Mouse (Mus musculus): Measurements from ENCODE around the gene Gtf2ird2. TPM values are rescaled to one million over a fixed set of nuclear protein-coding genes. Genes with fewer than 3 reads are reported as not detected.

The Gtf2ird2 gene
- total RNA-seq, 2 experiments from 2014 or later = 15.4 to 17.6 TPM

DNA sequence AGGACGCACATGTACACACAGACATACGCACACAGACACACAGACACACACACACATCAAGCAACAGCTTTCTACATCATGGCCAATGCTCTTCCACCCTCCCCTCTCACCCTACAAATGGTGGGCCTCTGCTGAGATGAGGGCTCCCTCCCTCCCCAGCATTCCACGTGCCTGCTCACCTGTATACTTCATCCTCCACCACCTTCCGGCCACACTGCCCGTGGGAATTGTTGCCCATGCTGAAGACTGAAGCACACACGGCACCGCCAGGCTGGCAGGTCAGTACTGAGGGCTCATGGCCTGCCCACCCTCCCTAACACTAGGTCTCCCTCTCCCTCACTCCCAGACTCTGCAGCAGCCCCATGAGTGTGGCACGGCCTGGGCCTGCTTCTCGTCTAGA, 15.8 kb upstream of the Gtf2ird2 start:
- TF ChIP-seq CTCF (conservative IDR thresholded peaks at IDR 0.05) = no peak
- Histone ChIP-seq H3K27ac (no peak overlapping the region), H3K4me3 (no peak overlapping the region)
- DNase-seq (ENCODE audit: low spot score in 2 of 2) = no peak

DNA sequence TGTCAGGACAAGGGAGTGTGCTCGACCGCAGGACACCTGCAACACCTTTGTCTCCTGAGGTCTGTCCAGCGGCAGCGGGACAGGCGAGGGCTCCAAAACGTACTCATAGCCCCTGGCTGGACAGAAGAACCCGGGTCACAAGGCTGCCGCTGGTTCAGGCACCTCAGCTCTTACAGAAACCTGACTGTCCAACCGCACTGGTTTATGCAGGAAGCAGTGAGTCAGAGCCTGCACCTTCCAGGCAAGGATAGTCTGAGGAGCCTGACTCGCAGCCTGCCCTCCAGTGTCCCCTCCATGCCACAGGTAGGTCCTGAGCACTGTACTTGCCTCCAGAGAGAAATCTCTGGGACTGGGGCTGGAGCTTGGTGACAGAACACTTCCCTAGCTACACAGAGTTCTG, 14.6 kb upstream of the Gtf2ird2 start:
- DNase-seq (ENCODE audit: low spot score in 2 of 2) = no peak
- no peak overlapping the region for H3K4me3 ChIP-seq
- no peak overlapping the region for H3K27ac ChIP-seq
- no peak for TF ChIP-seq CTCF (conservative IDR thresholded peaks at IDR 0.05)

DNA sequence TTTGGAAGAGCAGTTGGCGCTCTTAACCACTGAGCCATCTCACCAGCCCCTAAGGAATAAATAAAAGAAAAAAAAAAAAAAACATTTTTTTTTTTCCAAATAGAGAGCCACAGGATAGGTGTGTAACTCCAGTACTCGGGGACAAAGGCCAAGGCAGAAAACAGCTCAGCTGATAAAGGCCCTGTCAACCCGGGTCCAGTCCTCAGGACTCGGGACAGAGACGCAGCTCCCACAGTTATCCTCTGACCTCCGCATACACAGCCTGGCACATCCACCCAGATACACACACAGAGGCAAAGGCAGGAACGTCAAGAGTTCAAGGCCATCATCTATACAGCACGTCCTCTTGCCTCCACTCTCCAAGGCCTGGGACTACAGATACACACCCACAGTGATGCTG, 13.7 kb upstream of the Gtf2ird2 start:
- Histone ChIP-seq H3K27ac (no peak overlapping the region), H3K4me3 (no peak overlapping the region)
- no peak for DNase-seq (ENCODE audit: low spot score in 2 of 2)
- no peak for TF ChIP-seq CTCF (conservative IDR thresholded peaks at IDR 0.05)

DNA sequence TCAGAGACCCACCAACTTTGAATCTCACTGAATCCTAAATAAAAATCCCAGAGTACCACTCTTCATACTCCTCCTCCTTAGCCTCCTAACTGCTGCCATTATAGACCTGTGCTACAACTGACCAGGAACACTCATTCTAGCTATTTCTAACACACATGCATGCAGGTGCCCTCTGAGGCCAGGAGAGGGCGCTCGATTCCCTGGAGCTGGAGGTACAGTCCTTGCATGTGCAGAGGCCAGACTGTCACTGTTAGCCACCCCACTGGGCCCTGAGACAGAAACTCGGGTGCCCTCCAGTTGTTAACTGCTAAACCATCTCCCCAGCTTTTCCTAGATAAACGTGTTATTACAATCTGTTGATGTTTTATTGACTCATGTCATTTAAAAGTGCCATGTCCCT, 10.6 kb upstream of the Gtf2ird2 start:
- no peak overlapping the region for H3K4me3 ChIP-seq
- peak; percentile 77 for TF ChIP-seq CTCF (conservative IDR thresholded peaks at IDR 0.05)
- no peak overlapping the region for H3K27ac ChIP-seq
- peak in 1 of 2 experiments; percentile 36 for DNase-seq (ENCODE audit: low spot score in 2 of 2)

DNA sequence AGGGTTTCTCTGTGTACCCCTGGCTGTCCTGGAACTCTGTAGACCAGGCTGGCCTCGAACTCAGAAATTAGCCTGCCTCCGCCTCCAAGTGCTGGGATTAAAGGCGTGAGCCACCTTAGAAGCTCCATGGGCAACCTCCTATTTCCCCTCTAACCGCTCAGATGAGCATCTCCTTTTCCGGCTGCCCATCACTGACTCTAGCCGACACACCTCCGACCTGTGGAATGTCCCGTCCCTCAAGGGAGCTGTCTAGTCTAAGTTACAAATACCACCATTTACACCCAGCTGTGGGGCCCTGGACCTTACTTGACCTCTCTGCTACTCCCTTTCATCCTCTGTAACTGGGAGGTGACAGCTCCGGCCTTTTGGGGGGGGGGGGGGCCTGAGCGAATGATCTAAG, 8.1 kb upstream of the Gtf2ird2 start:
- no peak for TF ChIP-seq CTCF (conservative IDR thresholded peaks at IDR 0.05)

DNA sequence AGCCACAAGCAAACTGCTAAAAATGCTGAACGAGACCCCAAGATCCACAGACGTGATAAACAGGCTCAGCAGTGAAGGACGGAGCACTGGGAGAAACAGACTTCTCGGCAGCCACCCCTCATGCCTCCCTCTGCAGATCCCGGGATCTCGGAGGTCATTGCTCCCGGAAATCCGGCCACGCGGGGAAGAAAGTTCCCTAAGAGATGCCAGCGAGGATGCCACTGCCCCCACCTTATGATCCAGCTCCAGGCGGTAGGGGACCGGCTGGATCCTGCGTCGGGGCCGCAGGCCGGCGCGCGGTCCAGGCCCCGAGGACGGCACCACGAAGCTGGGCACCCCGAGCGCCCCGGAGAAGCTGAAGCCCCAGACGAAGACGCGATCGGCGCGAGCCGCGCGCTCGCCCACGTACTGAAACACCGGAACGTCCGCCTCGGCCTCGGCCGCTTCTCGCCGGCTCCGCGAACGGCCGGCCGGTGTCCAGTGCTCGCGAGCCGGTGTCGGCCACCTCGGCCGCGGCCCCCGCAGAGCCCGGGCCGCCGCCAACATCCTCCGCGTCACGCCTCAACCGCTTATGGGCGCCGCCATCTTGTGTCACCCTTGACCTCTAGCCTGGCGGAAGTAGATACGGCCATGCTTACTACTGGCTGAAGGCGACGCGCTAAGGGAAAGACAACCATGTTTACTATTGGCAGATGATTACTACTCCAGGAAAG, 7.5 kb upstream of the Gtf2ird2 start, which contains the start of gene Rcc1l:
TSS of gene Rcc1l (minus strand) at position 606 of the 713 bp plus-strand sequence.
- H3K27ac ChIP-seq = peak within 1 kb of the TSS; percentile 90
- H3K4me3 ChIP-seq = peak within 1 kb of the TSS; percentile 90
- TF ChIP-seq CTCF (conservative IDR thresholded peaks at IDR 0.05) = no peak
- peak; percentile 78 to 85 for DNase-seq (ENCODE audit: low spot score in 2 of 2)

More for the DNA sequence above, 8.1 kb upstream of the Gtf2ird2 start:
- peak overlapping the region; percentile 90 for H3K4me3 ChIP-seq
- DNase-seq (ENCODE audit: low spot score in 2 of 2) = no peak
- peak overlapping the region; percentile 90; the same call in 1 of the 2 replicates for H3K27ac ChIP-seq

DNA sequence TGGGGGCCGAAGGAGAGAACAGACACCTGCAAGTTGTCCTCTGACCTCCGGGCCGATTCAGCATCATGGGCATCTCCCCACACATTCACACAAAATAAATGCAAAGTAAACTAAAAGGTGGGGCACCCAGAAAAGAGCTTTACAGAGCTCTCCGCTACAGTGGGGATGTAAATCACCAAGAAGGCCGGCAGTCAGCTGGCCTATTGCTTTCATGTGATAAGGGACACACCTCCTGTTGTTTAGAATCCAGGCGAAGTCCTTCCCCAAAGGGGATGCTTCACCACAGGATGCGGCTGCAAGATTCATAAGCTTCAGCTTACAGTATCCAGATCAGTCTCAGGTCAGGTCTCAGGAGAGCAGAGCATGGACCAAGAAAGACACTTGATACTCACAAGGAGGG, 5.3 kb upstream of the Gtf2ird2 start:
- H3K4me3 ChIP-seq = no peak overlapping the region
- H3K27ac ChIP-seq = no peak overlapping the region
- no peak for TF ChIP-seq CTCF (conservative IDR thresholded peaks at IDR 0.05)
- no peak for DNase-seq (ENCODE audit: low spot score in 2 of 2)

DNA sequence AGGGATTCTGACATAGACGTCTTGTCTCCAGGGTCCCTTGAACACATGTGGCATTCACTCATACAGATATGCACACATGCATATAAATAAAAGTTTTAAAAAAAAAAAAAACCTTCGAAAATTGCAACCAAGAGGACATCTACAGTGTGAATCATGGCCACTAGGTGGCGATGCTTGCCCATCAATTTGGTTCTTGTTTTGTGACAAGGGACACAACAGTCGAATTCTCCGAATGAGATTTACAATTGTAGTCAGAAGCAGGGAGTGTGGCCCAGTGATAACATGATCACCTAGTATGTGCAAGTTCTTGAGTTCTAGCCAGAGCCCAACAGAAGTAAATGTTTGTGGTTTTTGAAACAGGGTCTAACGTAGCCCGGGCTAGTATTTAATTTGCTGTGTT, 3.9 kb upstream of the Gtf2ird2 start:
- Histone ChIP-seq H3K4me3 (no peak overlapping the region), H3K27ac (no peak overlapping the region)
- peak; percentile 79 to 82 for DNase-seq (ENCODE audit: low spot score in 2 of 2)
- peak; percentile 97 for TF ChIP-seq CTCF (conservative IDR thresholded peaks at IDR 0.05)

DNA sequence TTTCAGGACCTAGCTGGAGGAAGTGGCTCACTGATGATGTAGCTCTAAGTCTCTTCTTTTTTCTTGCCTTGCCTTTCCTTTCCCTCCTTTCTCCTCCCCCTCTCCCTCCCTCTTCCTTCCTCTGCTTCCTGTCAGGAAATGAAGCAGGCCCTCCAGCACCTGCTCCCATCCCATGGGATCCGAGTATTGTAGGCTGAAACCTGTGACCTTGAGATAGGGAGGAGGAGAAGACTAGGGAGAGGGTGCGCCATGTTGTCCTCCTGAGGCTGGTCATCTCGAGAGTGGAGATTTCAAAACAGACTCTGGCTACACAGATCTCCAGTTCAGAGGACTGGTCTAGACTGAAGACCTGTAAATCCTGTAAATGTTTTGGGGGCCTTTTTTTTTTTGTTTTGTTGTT, 1.6 kb upstream of the Gtf2ird2 start:
- no peak for TF ChIP-seq CTCF (conservative IDR thresholded peaks at IDR 0.05)
- no peak overlapping the region for H3K4me3 ChIP-seq
- DNase-seq (ENCODE audit: low spot score in 2 of 2) = no peak

DNA sequence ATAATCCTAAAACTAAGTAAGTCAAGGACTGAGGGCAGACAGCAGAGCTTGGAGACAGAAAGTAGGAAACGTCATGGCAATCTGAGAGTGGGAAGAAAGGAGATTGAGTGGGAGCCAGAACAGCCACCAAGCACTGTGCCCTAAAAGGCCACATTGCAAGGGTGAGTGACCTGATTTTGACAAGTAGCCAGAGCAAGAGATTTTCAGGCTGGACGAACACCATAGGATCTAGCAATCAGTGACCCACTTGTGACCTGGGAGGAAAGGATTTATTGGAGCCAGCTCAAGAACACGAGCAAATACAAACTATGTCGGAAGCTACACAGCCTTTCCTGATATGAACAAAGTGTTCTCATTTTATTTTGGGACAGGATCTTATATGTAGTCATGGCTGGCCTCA, 1.1 kb upstream of the Gtf2ird2 start:
- peak overlapping the region; percentile 95 for H3K27ac ChIP-seq

More for the DNA sequence above, 1.6 kb upstream of the Gtf2ird2 start:
- H3K27ac ChIP-seq = no peak overlapping the region

DNA sequence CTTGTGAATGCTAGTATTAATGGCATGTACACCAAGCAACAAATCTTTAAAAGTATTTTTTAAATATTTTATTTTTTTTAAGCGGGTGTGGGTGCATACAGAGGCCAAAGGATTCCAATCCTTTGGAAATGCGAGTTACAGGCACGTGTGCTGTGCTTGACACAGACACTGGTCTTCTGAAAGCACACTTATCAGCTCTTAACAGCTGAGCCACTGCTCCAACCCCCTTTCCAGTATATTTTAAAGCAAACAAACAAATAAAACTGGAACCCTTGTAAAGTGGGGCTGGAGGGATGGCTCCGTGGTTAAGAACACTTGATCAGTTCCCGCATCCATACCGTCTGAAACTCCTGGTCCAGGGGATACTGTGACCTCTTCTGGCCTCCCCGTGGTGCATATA, 657 bp upstream of the Gtf2ird2 start:
- peak overlapping the region; percentile 95 for H3K27ac ChIP-seq
- H3K4me3 ChIP-seq = peak overlapping the region; percentile 74
- no peak for DNase-seq (ENCODE audit: low spot score in 2 of 2)
- TF ChIP-seq CTCF (conservative IDR thresholded peaks at IDR 0.05) = no peak

More for the DNA sequence above, 1.1 kb upstream of the Gtf2ird2 start:
- DNase-seq (ENCODE audit: low spot score in 2 of 2) = no peak
- TF ChIP-seq CTCF (conservative IDR thresholded peaks at IDR 0.05) = no peak
- H3K4me3 ChIP-seq = no peak overlapping the region

DNA sequence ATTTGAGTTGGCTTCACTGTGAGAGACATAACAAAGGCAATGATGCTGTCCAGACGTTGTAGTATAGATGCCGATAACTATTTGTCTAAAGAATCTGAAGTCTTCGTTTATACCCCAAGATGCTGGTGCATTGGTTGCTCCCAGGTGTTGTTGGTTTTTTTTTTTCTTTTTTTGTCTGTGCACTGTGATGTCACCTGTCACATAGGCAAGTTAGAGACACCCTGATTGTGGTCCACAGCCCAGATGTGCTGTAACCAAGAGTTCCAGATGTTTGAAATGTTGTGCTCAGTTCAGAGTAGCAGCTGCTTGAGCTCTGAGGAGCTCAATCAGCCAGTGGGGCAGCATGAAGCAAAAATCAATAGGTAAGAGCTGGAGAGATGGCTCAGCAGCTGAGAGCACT, 2.2 kb downstream of the Gtf2ird2 start:
- no peak for DNase-seq (ENCODE audit: low spot score in 2 of 2)
- Histone ChIP-seq H3K27ac (peak overlapping the region; percentile 95; the same call in 1 of the 2 replicates), H3K4me3 (no peak overlapping the region)
- TF ChIP-seq CTCF (conservative IDR thresholded peaks at IDR 0.05) = no peak

DNA sequence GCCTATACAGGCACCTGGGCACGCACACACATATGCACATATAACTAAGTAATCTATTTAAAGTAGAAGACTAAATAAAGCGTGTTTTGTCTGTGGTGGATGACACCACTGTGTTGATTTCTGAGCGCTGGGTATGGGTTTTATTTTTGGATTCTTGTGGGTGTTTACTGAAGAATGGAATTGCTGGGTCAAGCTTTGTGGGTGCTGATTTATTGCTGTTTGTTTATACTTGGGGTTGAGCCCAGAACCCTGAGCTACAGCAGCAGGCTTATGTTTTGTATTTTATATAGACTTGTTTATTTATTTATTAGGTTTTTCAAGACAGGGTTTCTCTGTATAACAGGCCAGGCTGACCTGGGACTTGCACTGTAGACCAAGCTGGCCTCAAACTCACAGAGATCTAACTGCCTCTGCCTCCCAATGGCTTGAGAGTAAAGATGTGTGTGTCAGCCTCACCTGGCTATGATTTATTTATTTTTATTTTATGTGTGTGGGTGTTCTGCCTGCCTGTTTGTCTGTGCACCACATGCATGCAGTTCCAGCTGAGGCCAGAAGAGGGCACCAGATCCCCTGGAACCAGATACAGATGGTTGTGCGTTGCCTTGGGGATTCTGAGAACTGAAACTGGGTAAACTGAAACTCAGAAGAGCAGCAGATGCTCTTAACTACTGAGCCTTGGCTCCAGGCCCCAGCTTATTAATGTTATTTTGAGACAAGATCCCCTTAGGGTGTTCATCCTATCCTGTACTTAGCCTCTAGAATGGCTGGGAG, 3.3 kb downstream of the Gtf2ird2 start:
- Histone ChIP-seq H3K4me3 (no peak overlapping the region), H3K27ac (peak overlapping the region; percentile 95)
- TF ChIP-seq CTCF (conservative IDR thresholded peaks at IDR 0.05) = peak; percentile 89
- DNase-seq (ENCODE audit: low spot score in 2 of 2) = peak in 1 of 2 experiments; percentile 59
